Mouse (Mus musculus): ENCODE results near the gene Il31ra. TPM values are rescaled to one million over a fixed set of nuclear protein-coding genes. Genes with fewer than 3 reads are reported as not detected.

Il31ra gene
- polyA plus RNA-seq, 1 experiment from 2014 or later, result 0.10 TPM

- ATAC-seq, result no peak
- Histone ChIP-seq H3K36me3 (ENCODE audit: control insufficient read depth, insufficient read depth, low read length) (peaks cover 15% of the 10 kb centered on the region), H3K4me3 (ENCODE audit: low read depth, low read length) (no peak overlapping the region), H3K9me3 (replicated peaks; ENCODE audit: control insufficient read depth, low read length, poor library complexity, severe bottlenecking) (no peaks in the 10 kb centered on the region), H3K27ac (ENCODE audit: low read length) (no peak overlapping the region), H3K9ac (ENCODE audit: low read depth, low read length) (no peak overlapping the region), H3K27me3 (ENCODE audit: control insufficient read depth, insufficient read depth, low read depth, low read length) (no peaks in the 10 kb centered on the region), H3K4me1 (ENCODE audit: control insufficient read depth, insufficient read depth, low read length) (no peaks in the 10 kb centered on the region), H3K4me2 (ENCODE audit: low read length) (no peak overlapping the region)
- WGBS, result 83% methylated on average over 13 of the region's 13 CpGs
Observed at GRCm38 (mm10) chr13:112507691-112508090, 86.5 kb downstream of the Il31ra start.

DNA sequence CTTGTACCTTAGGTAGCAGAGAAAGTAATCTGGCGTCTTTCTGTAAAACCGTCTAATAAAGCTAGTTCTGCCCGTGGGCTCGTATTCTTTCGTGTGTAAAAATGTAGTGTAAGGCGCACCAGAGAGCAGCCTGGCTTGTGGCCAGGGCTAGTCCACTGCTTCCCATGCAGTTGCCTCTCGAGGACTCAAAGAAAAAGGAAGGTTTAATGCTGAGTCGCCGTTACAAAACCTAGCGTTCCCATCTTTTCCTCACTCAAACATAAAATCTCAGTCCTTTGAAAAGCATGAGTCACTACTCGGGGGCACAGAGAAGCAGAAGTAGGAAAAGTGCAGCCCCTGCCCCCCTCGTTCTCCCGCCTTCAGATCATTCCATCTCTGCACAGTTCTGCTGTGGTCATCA, 87.4 kb downstream of the Il31ra start:
- Histone ChIP-seq H3K4me3 (ENCODE audit: low read depth, low read length) (no peak overlapping the region), H3K4me2 (ENCODE audit: low read length) (no peak overlapping the region), H3K9ac (ENCODE audit: low read depth, low read length) (no peak overlapping the region), H3K36me3 (ENCODE audit: control insufficient read depth, insufficient read depth, low read length) (peaks cover 15% of the 10 kb centered on the region), H3K27me3 (ENCODE audit: control insufficient read depth, insufficient read depth, low read depth, low read length) (no peaks in the 10 kb centered on the region), H3K4me1 (ENCODE audit: control insufficient read depth, insufficient read depth, low read length) (no peaks in the 10 kb centered on the region), H3K9me3 (replicated peaks; ENCODE audit: control insufficient read depth, low read length, poor library complexity, severe bottlenecking) (no peaks in the 10 kb centered on the region), H3K27ac (ENCODE audit: low read length) (no peak overlapping the region)
- 82% methylated on average over 13 of the region's 13 CpGs for WGBS
- no peak for ATAC-seq

DNA sequence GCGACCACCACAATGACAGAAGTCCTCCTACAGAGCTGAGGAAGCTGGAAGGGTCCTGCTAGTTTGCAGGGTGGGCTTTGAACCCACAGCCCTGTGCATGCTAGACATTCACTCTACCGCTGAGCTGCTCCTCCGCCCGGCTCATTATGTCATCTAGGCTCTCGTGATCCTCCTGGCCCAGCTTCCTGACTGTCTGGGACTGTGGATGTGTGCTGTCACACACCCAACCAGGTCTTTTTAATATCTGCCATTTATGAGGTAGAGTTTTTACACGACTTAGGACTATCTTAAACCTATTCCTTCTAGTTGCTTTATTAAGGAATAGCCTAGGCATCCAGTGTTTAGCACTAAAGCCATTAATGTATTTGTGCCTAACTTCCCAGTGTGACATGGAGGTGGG, 88.7 kb downstream of the Il31ra start:
- WGBS, result 95% methylated on average over 6 of the region's 6 CpGs
- no peak for ATAC-seq
- Histone ChIP-seq H3K4me3 (ENCODE audit: low read depth, low read length) (no peak overlapping the region), H3K9ac (ENCODE audit: low read depth, low read length) (no peak overlapping the region), H3K4me1 (ENCODE audit: control insufficient read depth, insufficient read depth, low read length) (no peaks in the 10 kb centered on the region), H3K27ac (ENCODE audit: low read length) (no peak overlapping the region), H3K9me3 (replicated peaks; ENCODE audit: control insufficient read depth, low read length, poor library complexity, severe bottlenecking) (no peaks in the 10 kb centered on the region), H3K4me2 (ENCODE audit: low read length) (no peak overlapping the region), H3K27me3 (ENCODE audit: control insufficient read depth, insufficient read depth, low read depth, low read length) (no peaks in the 10 kb centered on the region), H3K36me3 (ENCODE audit: control insufficient read depth, insufficient read depth, low read length) (peaks cover 17% of the 10 kb centered on the region)

DNA sequence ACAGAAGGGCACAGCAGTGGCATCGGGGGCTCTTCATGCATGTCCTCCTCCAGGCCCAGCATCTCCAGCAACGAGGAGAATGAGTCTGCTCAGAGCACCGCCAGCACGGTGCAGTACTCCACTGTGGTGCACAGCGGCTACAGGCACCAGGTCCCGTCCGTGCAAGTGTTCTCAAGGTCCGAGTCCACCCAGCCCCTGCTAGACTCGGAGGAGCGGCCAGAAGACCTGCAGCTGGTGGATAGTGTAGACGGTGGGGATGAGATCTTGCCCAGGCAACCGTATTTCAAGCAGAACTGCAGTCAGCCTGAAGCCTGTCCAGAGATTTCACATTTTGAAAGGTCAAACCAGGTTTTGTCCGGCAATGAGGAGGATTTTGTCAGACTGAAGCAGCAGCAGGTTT, 90.3 kb downstream of the Il31ra start:
- Histone ChIP-seq H3K9ac (ENCODE audit: low read depth, low read length) (no peak overlapping the region), H3K36me3 (ENCODE audit: control insufficient read depth, insufficient read depth, low read length) (peaks cover 23% of the 10 kb centered on the region), H3K4me3 (ENCODE audit: low read depth, low read length) (no peak overlapping the region), H3K27me3 (ENCODE audit: control insufficient read depth, insufficient read depth, low read depth, low read length) (no peaks in the 10 kb centered on the region), H3K4me1 (ENCODE audit: control insufficient read depth, insufficient read depth, low read length) (no peaks in the 10 kb centered on the region), H3K4me2 (ENCODE audit: low read length) (no peak overlapping the region), H3K9me3 (replicated peaks; ENCODE audit: control insufficient read depth, low read length, poor library complexity, severe bottlenecking) (no peaks in the 10 kb centered on the region), H3K27ac (ENCODE audit: low read length) (no peak overlapping the region)
- no peak for ATAC-seq
- WGBS, result 96% methylated on average over 13 of the region's 13 CpGs

DNA sequence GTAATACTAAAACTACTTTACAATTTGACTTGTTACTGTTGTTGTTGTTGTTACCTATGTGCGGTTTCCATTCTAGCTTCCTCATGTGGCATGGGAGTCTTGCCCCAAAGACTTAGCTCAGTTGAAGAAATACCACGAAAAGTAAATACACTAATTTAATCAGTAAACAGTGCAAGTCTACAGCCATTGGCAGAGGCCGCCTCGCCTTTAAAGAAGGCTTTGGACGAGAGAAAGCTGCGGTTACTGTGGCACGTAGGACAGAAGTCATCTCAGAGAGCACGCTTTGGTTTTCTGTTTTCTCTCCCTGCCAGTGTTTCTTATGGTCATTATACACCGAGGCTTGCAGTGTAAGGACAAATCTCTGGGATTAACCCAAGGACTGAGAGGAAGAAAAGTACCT, 93.7 kb downstream of the Il31ra start:
- WGBS, result 86% methylated on average over 9 of the region's 9 CpGs
- H3K4me1 ChIP-seq (ENCODE audit: control insufficient read depth, insufficient read depth, low read length), result no peaks in the 10 kb centered on the region
- no peak overlapping the region for H3K9ac ChIP-seq (ENCODE audit: low read depth, low read length)
- H3K36me3 ChIP-seq (ENCODE audit: control insufficient read depth, insufficient read depth, low read length), result peaks cover 28% of the 10 kb centered on the region
- H3K4me2 ChIP-seq (ENCODE audit: low read length), result no peak overlapping the region
- ATAC-seq, result no peak
- H3K27me3 ChIP-seq (ENCODE audit: control insufficient read depth, insufficient read depth, low read depth, low read length), result no peaks in the 10 kb centered on the region
- no peak overlapping the region for H3K27ac ChIP-seq (ENCODE audit: low read length)
- H3K9me3 ChIP-seq (replicated peaks; ENCODE audit: control insufficient read depth, low read length, poor library complexity, severe bottlenecking), result no peaks in the 10 kb centered on the region
- H3K4me3 ChIP-seq (ENCODE audit: low read depth, low read length), result no peak overlapping the region

- Histone ChIP-seq H3K27me3 (ENCODE audit: control insufficient read depth, insufficient read depth, low read depth, low read length) (no peaks in the 10 kb centered on the region), H3K27ac (ENCODE audit: low read length) (no peak overlapping the region), H3K36me3 (ENCODE audit: control insufficient read depth, insufficient read depth, low read length) (peaks cover 31% of the 10 kb centered on the region), H3K9ac (ENCODE audit: low read depth, low read length) (no peak overlapping the region), H3K9me3 (replicated peaks; ENCODE audit: control insufficient read depth, low read length, poor library complexity, severe bottlenecking) (no peaks in the 10 kb centered on the region), H3K4me1 (ENCODE audit: control insufficient read depth, insufficient read depth, low read length) (no peaks in the 10 kb centered on the region), H3K4me2 (ENCODE audit: low read length) (no peak overlapping the region), H3K4me3 (ENCODE audit: low read depth, low read length) (no peak overlapping the region)
- ATAC-seq, result no peak
- WGBS, result 95% methylated on average over 4 of the region's 4 CpGs
Observed at GRCm38 (mm10) chr13:112500027-112500426, 94.1 kb downstream of the Il31ra start.

- H3K4me2 ChIP-seq (ENCODE audit: low read length), result no peak overlapping the region
- no peak for ATAC-seq
- no peaks in the 10 kb centered on the region for H3K4me1 ChIP-seq (ENCODE audit: control insufficient read depth, insufficient read depth, low read length)
- no peak overlapping the region for H3K4me3 ChIP-seq (ENCODE audit: low read depth, low read length)
- 93% methylated on average over 12 of the region's 12 CpGs for WGBS
- H3K27me3 ChIP-seq (ENCODE audit: control insufficient read depth, insufficient read depth, low read depth, low read length), result no peaks in the 10 kb centered on the region
- no peaks in the 10 kb centered on the region for H3K9me3 ChIP-seq (replicated peaks; ENCODE audit: control insufficient read depth, low read length, poor library complexity, severe bottlenecking)
- peaks cover 19% of the 10 kb centered on the region for H3K36me3 ChIP-seq (ENCODE audit: control insufficient read depth, insufficient read depth, low read length)
- H3K9ac ChIP-seq (ENCODE audit: low read depth, low read length), result no peak overlapping the region
- no peak overlapping the region for H3K27ac ChIP-seq (ENCODE audit: low read length)
Observed at GRCm38 (mm10) chr13:112494590-112494989, 99.6 kb downstream of the Il31ra start.

DNA sequence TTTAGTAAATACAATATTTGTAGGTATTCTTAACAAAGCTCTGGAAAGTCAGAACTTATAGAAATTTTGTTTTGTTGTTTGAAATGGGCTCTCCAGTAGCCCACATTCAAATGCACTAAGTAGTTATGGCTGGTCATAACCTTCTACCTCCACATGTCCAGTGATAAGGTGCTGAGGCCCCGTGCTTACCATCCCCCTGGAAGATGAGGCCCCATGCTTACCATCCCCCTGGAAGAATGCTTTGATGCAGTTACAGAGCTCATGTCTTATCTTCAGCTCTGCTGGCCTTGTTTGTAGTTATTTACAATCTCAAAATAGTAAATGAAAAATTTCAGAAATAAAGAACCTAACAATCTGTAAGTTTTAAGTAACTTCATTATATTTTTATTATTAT, 101.9 kb downstream of the Il31ra start:
- H3K27me3 ChIP-seq (ENCODE audit: control insufficient read depth, insufficient read depth, low read depth, low read length), result no peaks in the 10 kb centered on the region
- 96% methylated on average over 1 of the region's 1 CpGs for WGBS

DNA sequence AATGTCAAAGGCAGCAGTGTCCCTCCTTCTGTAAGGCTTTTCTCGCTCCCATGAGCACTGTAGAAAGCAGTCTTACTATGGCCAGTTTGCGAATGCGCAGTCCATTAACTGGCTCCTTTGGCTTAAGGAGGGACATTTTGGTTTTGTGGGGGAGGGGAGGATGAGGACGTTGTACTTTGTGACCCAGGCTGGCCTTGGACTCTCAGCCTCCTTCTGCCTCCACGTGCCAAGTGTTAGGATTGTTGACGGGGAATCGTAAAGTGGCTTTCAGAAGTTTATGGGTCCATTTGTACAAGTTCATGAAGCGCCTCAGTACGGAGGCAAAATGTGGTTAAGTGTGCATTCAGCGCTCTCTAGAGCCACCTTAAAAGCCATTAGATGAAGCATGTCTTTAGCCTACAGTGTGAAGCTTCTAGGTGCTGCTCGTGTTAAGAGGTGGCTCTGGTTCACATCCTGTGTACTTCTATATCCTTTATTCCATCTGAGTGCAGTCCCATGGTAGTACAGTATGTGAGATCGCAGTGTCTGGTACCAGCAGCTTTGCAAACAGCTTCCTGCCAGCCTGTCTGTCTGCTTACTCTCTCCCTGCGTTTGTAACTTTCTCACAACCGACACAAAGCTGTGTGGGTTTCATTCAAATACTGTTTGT, 102.4 kb downstream of the Il31ra start:
- H3K4me3 ChIP-seq (ENCODE audit: low read depth, low read length), result no peak overlapping the region
- H3K27ac ChIP-seq (ENCODE audit: low read length), result no peak overlapping the region
- H3K9ac ChIP-seq (ENCODE audit: low read depth, low read length), result no peak overlapping the region
- WGBS, result 93% methylated on average over 14 of the region's 14 CpGs
- no peaks in the 10 kb centered on the region for H3K27me3 ChIP-seq (ENCODE audit: control insufficient read depth, insufficient read depth, low read depth, low read length)
- no peaks in the 10 kb centered on the region for H3K4me1 ChIP-seq (ENCODE audit: control insufficient read depth, insufficient read depth, low read length)
- H3K4me2 ChIP-seq (ENCODE audit: low read length), result no peak overlapping the region
- ATAC-seq, result no peak
- H3K36me3 ChIP-seq (ENCODE audit: control insufficient read depth, insufficient read depth, low read length), result peaks cover 6% of the 10 kb centered on the region; the same call in 1 of the 2 replicates
- H3K9me3 ChIP-seq (replicated peaks; ENCODE audit: control insufficient read depth, low read length, poor library complexity, severe bottlenecking), result no peaks in the 10 kb centered on the region

More for the DNA sequence above, 101.9 kb downstream of the Il31ra start:
- Histone ChIP-seq H3K4me2 (ENCODE audit: low read length) (no peak overlapping the region), H3K9ac (ENCODE audit: low read depth, low read length) (no peak overlapping the region), H3K9me3 (replicated peaks; ENCODE audit: control insufficient read depth, low read length, poor library complexity, severe bottlenecking) (no peaks in the 10 kb centered on the region), H3K36me3 (ENCODE audit: control insufficient read depth, insufficient read depth, low read length) (peaks cover 10% of the 10 kb centered on the region; the same call in 1 of the 2 replicates), H3K4me1 (ENCODE audit: control insufficient read depth, insufficient read depth, low read length) (no peaks in the 10 kb centered on the region), H3K4me3 (ENCODE audit: low read depth, low read length) (no peak overlapping the region), H3K27ac (ENCODE audit: low read length) (no peak overlapping the region)
- no peak for ATAC-seq
